Comparison of ENCODE assay signal across 14 mouse cellular contexts in the genomic region with DNA sequence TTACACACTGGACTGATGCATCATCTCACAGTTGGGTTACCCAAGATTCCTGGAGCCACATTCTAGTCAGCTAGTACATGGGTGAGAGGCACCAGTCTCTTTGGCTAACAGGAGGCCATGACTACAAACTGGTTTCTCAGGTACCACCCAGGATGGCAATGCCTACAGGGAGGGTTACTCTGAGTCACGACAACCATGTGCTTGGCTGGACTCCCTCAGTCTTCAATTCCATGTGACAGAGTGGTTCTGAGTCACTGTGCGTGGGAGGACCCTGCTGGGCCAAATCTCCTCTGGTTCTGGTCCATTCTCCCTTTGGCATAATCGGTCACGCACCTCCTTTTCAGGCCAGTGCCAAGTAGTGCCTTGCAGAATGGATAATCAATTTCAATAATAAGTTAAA.
A peak's percentile ranks its signal among the peaks of the same experiment; 100 is the strongest.
DNase-seq lines count a peak whose midpoint lies in the region.
"Had no signal": no experiment of that assay in that cellular context is flagged by ENCODE, and none has a peak within 500 bp of the region (broad histone marks: within the 10 kb centered on the region; RNA-seq: fewer than 3 reads in every experiment).

No protein-coding gene starts in this region.

- peak; percentile 6 for DNase-seq in cerebellum, adult 9-10 months
- no peak for DNase-seq in cerebellum, postnatal 10 days
- peak; percentile 66 to 68 for DNase-seq in left cerebral cortex, adult 18-20 months (ENCODE audit: low spot score in 2 of 2)
- no peak for DNase-seq in left cerebral cortex, adult 11 months (ENCODE audit: low spot score)
- peak; percentile 88 for DNase-seq in brain, adult 2 months (ENCODE audit: low read depth, low spot score)
- DNase-seq in gonadal fat pad, adult 2 months (ENCODE audit: low read depth): peak; percentile 89
- DNase-seq in lung, postnatal 25 days (ENCODE audit: low spot score): no peak
- no peak for DNase-seq in thymus, postnatal 10 days (ENCODE audit: low spot score in 2 of 2)
- DNase-seq: embryo, embryonic 11 days; gastrocnemius, postnatal 25 days; kidney, adult 8-10 months; kidney, postnatal 36 days; lung, postnatal 10 days; thymus, postnatal 36 days had no signal

Comparison
In these comparisons a context has a peak if more than half of its experiments do, and no peak if none do; other contexts are left out.
1. DNase-seq: peak in cerebellum, adult 9-10 months (single experiment), left cerebral cortex, adult 18-20 months (2 of 2), brain, adult 2 months (single experiment) and gonadal fat pad, adult 2 months (single experiment); none in cerebellum, postnatal 10 days (0 of 2), left cerebral cortex, adult 11 months (single experiment), lung, postnatal 25 days (single experiment) and thymus, postnatal 10 days (0 of 2).